Mouse (Mus musculus) cerebellum, adult 2 months (tissue): ENCODE results near the gene Map9. TPM values are rescaled to one million over a fixed set of nuclear protein-coding genes. Genes with fewer than 3 reads are reported as not detected.

ENCODE experiments used
- DNase-seq, 2 experiments: peaks; one replicate each; pipeline ENCODE4 v3.0.0; 2021
- H3K27ac ChIP-seq: fragments of 200-500 bp; 2 replicates; pipeline ENCODE4 v1.5.1; 2012; ENCODE audit warnings: low read length, control low read depth, inconsistent platforms; ENCODE audit not compliant: insufficient read depth
- H3K27me3 ChIP-seq: fragments of 200-500 bp; 2 replicates; pipeline ENCODE4 v1.6.1; 2012; ENCODE audit warnings: inconsistent platforms, mild to moderate bottlenecking, low read length, moderate library complexity; ENCODE audit not compliant: control insufficient read depth, insufficient read depth
- H3K4me1 ChIP-seq: fragments of 200-500 bp; 2 replicates; pipeline ENCODE4 v1.6.1; 2011; ENCODE audit warnings: low read length; ENCODE audit not compliant: control insufficient read depth, insufficient read depth
- H3K4me3 ChIP-seq: fragments of 200-500 bp; replicated peaks from 2 replicates; pipeline ENCODE3; 2011; ENCODE audit warnings: mild to moderate bottlenecking, low read depth, low read length, control low read depth; ENCODE audit not compliant: insufficient read depth
- CTCF ChIP-seq: fragments of 200-500 bp; IDR thresholded peaks from 2 replicates; pipeline ENCODE4 v1.5.1; 2011; ENCODE audit warnings: low read depth, mild to moderate bottlenecking, control low read depth, low read length, moderate library complexity, borderline replicate concordance; ENCODE audit not compliant: insufficient read depth
- POLR2A ChIP-seq: fragments of 200-500 bp; IDR thresholded peaks from 2 replicates; pipeline ENCODE4 v1.6.1; 2011; ENCODE audit warnings: low read length, control low read depth, borderline replicate concordance; ENCODE audit not compliant: insufficient read depth
- WGBS: fragments of 180-500 bp; shearing (Covaris S2); methylation state at CpG from one replicate; pipeline ENCODE4 v1.1.7; 2018; 5-methylcytosine and 5-hydroxymethylcytosine counted together
- polyA plus RNA-seq: library from polyadenylated mRNA; depleted of rRNA; stranded (reverse); fragments of >200 nt; gene quantifications from 2 replicates; pipeline ENCODE4 v1.2.3, GENCODE M21; 2012

Map9 gene
- polyA plus RNA-seq, 1 experiment, result 15.9 TPM

- no peak for TF ChIP-seq CTCF
- no peak for TF ChIP-seq POLR2A
- no peak overlapping the region for H3K27ac ChIP-seq
- no peaks in the 10 kb centered on the region for H3K4me1 ChIP-seq
- WGBS, result 41% methylated on average over 2 of the region's 2 CpGs
- no peak for DNase-seq
- H3K27me3 ChIP-seq, result no peaks in the 10 kb centered on the region
- H3K4me3 ChIP-seq, result no peak overlapping the region
These were observed 7.5 kb upstream of the Map9 start for GRCm38 (mm10) chr3:82350321-82350720.

- Histone ChIP-seq H3K27me3 (no peaks in the 10 kb centered on the region), H3K4me1 (no peaks in the 10 kb centered on the region), H3K4me3 (peak overlapping the region; percentile 65), H3K27ac (no peak overlapping the region)
- TF ChIP-seq POLR2A (no peak), CTCF (no peak)
- DNase-seq, result no peak
- 0% methylated on average over 5 of the region's 5 CpGs for whole genome bisulfite sequencing
These were observed 504 bp upstream of the Map9 start for GRCm38 (mm10) chr3:82357340-82357739.

- WGBS, result 82% methylated on average over 8 of the region's 8 CpGs
- DNase-seq, result no peak
- TF ChIP-seq CTCF (no peak), POLR2A (no peak)
- Histone ChIP-seq H3K4me1 (no peaks in the 10 kb centered on the region), H3K27ac (no peak overlapping the region), H3K27me3 (no peaks in the 10 kb centered on the region), H3K4me3 (no peak overlapping the region)
These were observed 1.2 kb downstream of the Map9 start for GRCm38 (mm10) chr3:82359036-82359435.

DNA sequence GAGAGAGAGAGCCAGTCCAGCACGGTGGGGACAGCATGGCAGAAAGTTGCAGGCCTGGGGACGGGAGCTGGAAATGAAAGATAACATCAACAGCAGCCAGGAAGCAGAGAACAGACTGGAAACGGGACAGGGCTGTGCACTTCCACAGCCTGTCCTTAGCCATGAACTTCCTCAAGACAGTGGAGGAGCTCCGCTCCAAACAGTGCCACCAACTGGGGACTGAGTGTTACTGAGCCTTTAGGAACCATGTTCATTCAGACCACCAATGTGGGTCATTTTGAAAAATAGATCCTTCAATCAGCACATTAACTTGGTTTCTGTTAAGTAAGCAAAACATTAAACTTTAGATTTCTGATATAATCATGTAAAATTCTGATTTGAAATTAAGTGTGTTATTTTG, 4.6 kb downstream of the Map9 start:
- Histone ChIP-seq H3K4me3 (no peak overlapping the region), H3K4me1 (peaks cover 4% of the 10 kb centered on the region; the same call in 1 of the 2 replicates), H3K27me3 (no peaks in the 10 kb centered on the region), H3K27ac (no peak overlapping the region)
- TF ChIP-seq POLR2A, result no peak
- TF ChIP-seq CTCF, result peak; percentile 52; the same call in 1 of the 2 replicates
- 29% methylated on average over 4 of the region's 4 CpGs for WGBS
- no peak for DNase-seq

DNA sequence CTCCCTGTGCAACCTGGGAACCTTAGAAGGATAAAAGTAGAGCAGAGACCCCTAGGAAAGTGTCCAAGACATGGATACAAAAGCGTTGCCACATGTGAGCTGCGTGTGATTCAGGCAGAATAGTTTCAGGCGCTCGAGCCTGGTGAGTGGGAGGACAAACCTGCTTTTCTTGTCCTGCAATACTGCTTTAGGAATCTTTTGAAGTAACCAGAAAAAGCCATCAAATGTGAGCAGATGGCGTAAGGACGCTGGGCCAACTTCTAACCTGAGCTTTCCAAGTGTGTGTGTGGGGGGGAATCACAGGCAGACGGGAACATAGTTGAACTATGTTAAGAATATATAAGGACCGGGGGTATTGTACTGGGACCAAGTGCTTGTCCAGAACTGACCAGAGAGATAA, 6.7 kb downstream of the Map9 start:
- H3K4me1 ChIP-seq, result peaks cover 4% of the 10 kb centered on the region; the same call in 1 of the 2 replicates
- no peak for DNase-seq
- 70% methylated on average over 8 of the region's 8 CpGs for WGBS
- H3K27ac ChIP-seq, result no peak overlapping the region
- TF ChIP-seq CTCF, result no peak
- TF ChIP-seq POLR2A, result no peak
- H3K27me3 ChIP-seq, result no peaks in the 10 kb centered on the region
- no peak overlapping the region for H3K4me3 ChIP-seq

DNA sequence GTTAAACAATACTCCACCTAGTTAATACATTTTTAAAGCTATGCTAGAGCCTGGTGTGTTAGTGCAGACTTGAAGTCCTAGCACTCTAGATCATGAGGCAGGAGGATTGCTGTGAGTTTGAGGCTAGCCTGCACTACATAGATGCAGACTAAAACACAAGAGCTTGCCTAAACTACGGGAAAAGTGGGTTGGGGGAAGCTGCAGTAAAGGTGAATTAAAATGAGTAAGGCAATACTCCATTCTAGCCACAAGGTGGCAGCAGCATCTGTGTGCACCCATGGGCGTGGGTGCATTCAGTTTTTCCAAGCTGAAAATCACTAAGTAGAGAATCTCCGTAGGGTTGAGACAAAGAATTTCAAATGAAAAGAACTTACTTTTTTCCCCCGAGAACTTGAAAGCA, 7.1 kb downstream of the Map9 start:
- peak in 1 of 2 experiments; percentile 36 for DNase-seq
- H3K27me3 ChIP-seq, result no peaks in the 10 kb centered on the region
- peaks cover 4% of the 10 kb centered on the region; the same call in 1 of the 2 replicates for H3K4me1 ChIP-seq
- 15% methylated on average over 4 of the region's 4 CpGs for WGBS
- TF ChIP-seq CTCF (peak; percentile 94), POLR2A (no peak)
- H3K4me3 ChIP-seq, result no peak overlapping the region
- no peak overlapping the region for H3K27ac ChIP-seq

DNA sequence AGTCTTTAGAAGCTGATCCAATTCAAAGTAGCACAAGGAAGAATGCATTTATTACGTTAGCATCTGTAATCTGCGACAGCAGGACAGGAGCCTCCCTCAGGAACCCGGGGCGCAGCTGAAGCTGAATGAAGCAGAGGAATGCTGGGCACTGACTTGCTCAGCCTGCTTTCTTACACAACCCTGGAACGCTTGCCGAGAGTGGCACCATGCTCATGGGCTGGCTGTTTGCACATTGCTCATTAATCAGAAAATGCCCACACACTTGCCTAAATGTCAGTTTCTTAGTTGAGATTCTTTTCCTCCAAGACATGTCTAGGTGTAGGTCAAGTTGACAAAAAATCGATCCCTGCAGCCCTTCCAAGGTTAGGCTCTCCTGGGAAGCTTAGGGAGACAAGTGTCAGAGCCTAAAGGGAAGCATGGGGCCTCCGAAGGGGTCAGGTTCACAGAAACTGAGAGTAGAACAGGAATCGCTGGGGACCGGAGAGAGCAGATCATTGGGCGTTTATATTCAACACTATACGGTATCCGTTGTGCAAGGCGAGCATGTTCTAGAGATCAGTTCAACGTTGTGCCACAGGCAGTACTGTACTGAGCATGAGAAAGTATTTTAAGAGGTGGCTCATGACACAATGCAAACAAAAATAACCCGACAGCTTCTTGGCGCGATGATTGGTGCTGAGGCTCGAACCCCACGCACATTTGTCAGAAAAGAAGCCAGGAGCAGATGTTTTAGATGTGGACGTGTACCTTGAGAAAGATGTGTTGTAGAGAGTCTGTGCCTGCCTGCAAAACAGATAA, 11.4 kb downstream of the Map9 start:
- Histone ChIP-seq H3K4me3 (no peak overlapping the region), H3K27me3 (no peaks in the 10 kb centered on the region), H3K4me1 (peaks cover 4% of the 10 kb centered on the region), H3K27ac (no peak overlapping the region)
- 77% methylated on average over 21 of the region's 21 CpGs for WGBS
- TF ChIP-seq POLR2A (no peak), CTCF (no peak)
- DNase-seq, result no peak

GRCm38 (mm10) chr3:82370439-82371011, 12.7 kb downstream of the Map9 start:
- H3K27me3 ChIP-seq, result no peaks in the 10 kb centered on the region
- DNase-seq, result no peak
- 88% methylated on average over 10 of the region's 10 CpGs for WGBS
- no peak for TF ChIP-seq POLR2A
- TF ChIP-seq CTCF, result no peak
- no peak overlapping the region for H3K4me3 ChIP-seq
- peaks cover under 1% of the 10 kb centered on the region; the same call in 1 of the 2 replicates for H3K4me1 ChIP-seq
- no peak overlapping the region for H3K27ac ChIP-seq
